Mouse (Mus musculus): ENCODE measurements around the gene Sdsl.
"Not testable (repeated sequence)": the region's sequence is repeated elsewhere in the genome, so short reads cannot be mapped to it uniquely, and the experiment has no call there.

Gene Sdsl

GRCm38 (mm10) chr5:120472770-120473169, at the start of gene Sdsl:
Sdsl (minus strand) TSS chr5:120472810.
- no peak for DNase-seq (ENCODE audit: low spot score in 2 of 2)

GRCm38 (mm10) chr5:120517552-120517951, 44.9 kb upstream of the Sdsl start:
- peak in 1 of 2 experiments; percentile 73 for DNase-seq (ENCODE audit: low spot score in 2 of 2)

- DNase-seq (ENCODE audit: low spot score in 2 of 2), result no peak
Measured at GRCm38 (mm10) chr5:120516221-120516984, 43.8 kb upstream of the Sdsl start.

- DNase-seq (ENCODE audit: low spot score in 2 of 2), result no peak
Measured at GRCm38 (mm10) chr5:120515451-120515850, 42.8 kb upstream of the Sdsl start.

GRCm38 (mm10) chr5:120514754-120515153, 42.1 kb upstream of the Sdsl start:
- DNase-seq (ENCODE audit: low spot score in 2 of 2), result no peak

- DNase-seq (ENCODE audit: low spot score in 2 of 2), result no peak
Measured at GRCm38 (mm10) chr5:120514031-120514677, 41.5 kb upstream of the Sdsl start.

GRCm38 (mm10) chr5:120512911-120513555, 40.4 kb upstream of the Sdsl start:
- no peak for DNase-seq (ENCODE audit: low spot score in 2 of 2)

- DNase-seq (ENCODE audit: low spot score in 2 of 2), result no peak
Measured at GRCm38 (mm10) chr5:120511643-120512220, 39.1 kb upstream of the Sdsl start.

- peak; percentile 94 to 98 for DNase-seq (ENCODE audit: low spot score in 2 of 2)
Measured at GRCm38 (mm10) chr5:120510982-120511642, 38.5 kb upstream of the Sdsl start, which contains the start of gene Slc8b1. Slc8b1 (plus strand) TSS chr5:120511168.

GRCm38 (mm10) chr5:120507311-120507710, 34.7 kb upstream of the Sdsl start:
- no peak for DNase-seq (ENCODE audit: low spot score in 2 of 2)

GRCm38 (mm10) chr5:120506490-120506889, 33.9 kb upstream of the Sdsl start:
- no peak for DNase-seq (ENCODE audit: low spot score in 2 of 2)

- DNase-seq (ENCODE audit: low spot score in 2 of 2), result no peak
Measured at GRCm38 (mm10) chr5:120505781-120506180, 33.2 kb upstream of the Sdsl start.

- peak; percentile 72 to 76 for DNase-seq (ENCODE audit: low spot score in 2 of 2)
Measured at GRCm38 (mm10) chr5:120505368-120505767, 32.8 kb upstream of the Sdsl start.

GRCm38 (mm10) chr5:120503144-120503795, 30.7 kb upstream of the Sdsl start, which contains the start of gene Plbd2:
Plbd2 (minus strand) TSS chr5:120503625.
- DNase-seq (ENCODE audit: low spot score in 2 of 2), result peak in 1 of 2 experiments; percentile 70

- DNase-seq (ENCODE audit: low spot score in 2 of 2), result no peak
Measured at GRCm38 (mm10) chr5:120502675-120503143, 30.1 kb upstream of the Sdsl start.

- DNase-seq (ENCODE audit: low spot score in 2 of 2), result no peak
Measured at GRCm38 (mm10) chr5:120502147-120502621, 29.6 kb upstream of the Sdsl start.

- not testable (repeated sequence) for DNase-seq (ENCODE audit: low spot score in 2 of 2)
Measured at GRCm38 (mm10) chr5:120500609-120501008, 28.0 kb upstream of the Sdsl start.

GRCm38 (mm10) chr5:120499202-120499601, 26.6 kb upstream of the Sdsl start:
- DNase-seq (ENCODE audit: low spot score in 2 of 2), result no peak

- no peak for DNase-seq (ENCODE audit: low spot score in 2 of 2)
Measured at GRCm38 (mm10) chr5:120497071-120497470, 24.5 kb upstream of the Sdsl start.

GRCm38 (mm10) chr5:120495703-120496226, 23.2 kb upstream of the Sdsl start:
- no peak for DNase-seq (ENCODE audit: low spot score in 2 of 2)

All from urinary bladder, adult 18-20 months (tissue).